Mouse (Mus musculus): ENCODE results near the gene Arhgap10. TPM values are rescaled to one million over a fixed set of nuclear protein-coding genes. Genes with fewer than 3 reads are reported as not detected.

Arhgap10 gene
- total and polyA plus RNA-seq, 3 experiments: 2.7 to 5.9 (median 4.8) TPM

GRCm38 (mm10) chr8:77370308-77370707, 147.4 kb downstream of the Arhgap10 start:
- Histone ChIP-seq H3K79me2 (replicated peaks; ENCODE audit: control insufficient read depth, extremely low read depth, insufficient read depth, poor library complexity, severe bottlenecking) (no peaks in the 10 kb centered on the region), H3K27ac (ENCODE audit: insufficient read depth, low read depth) (no peak overlapping the region), H3K4me1 (ENCODE audit: control insufficient read depth in 1 of 2, insufficient read depth in 2 of 2) (peaks cover 0 to 15% of the 10 kb centered on the region in 2 experiments; a peak in 3 of 4 replicates), H3K9me3 (replicated peaks; ENCODE audit: low read length) (no peaks in the 10 kb centered on the region), H3K36me3 (replicated peaks in 1 of 2; ENCODE audit: control insufficient read depth in 1 of 2, insufficient read depth in 1 of 2, low read length in 1 of 2) (peaks cover 0 to 2% of the 10 kb centered on the region in 2 experiments), H3K9ac (ENCODE audit: insufficient read depth, low read depth) (no peak overlapping the region), H3K4me3 (replicated peaks in 1 of 3; ENCODE audit: low read depth in 2 of 3, low read length in 2 of 3, poor library complexity in 1 of 3) (no peak overlapping the region), H3K4me2 (ENCODE audit: insufficient read depth, low read depth, poor library complexity, severe bottlenecking) (no peak overlapping the region), H3K27me3 (replicated peaks) (no peaks in the 10 kb centered on the region)
- dilution Hi-C loops (cut with MboI; ENCODE audit: extremely low pct_ligation_motif_present, extremely low pct_unique_long_range_greater_than_20kb, low sequenced_read_pairs) (no loop called here), in situ Hi-C loops (cut with MboI; ENCODE audit: low pct_ligation_motif_present, low pct_unique_long_range_greater_than_20kb, low sequenced_read_pairs) (no loop called here)
- DNase-seq (ENCODE audit: extremely low read depth): no peak
- TF ChIP-seq CHD1 (IDR thresholded peaks at IDR 0.05; ENCODE audit: low read depth, low read length) (no peak), PAX5 (IDR thresholded peaks at IDR 0.05; ENCODE audit: low read length) (no peak), BHLHE40 (IDR thresholded peaks at IDR 0.05; ENCODE audit: low read depth, low read length) (no peak), ETS1 (conservative IDR thresholded peaks at IDR 0.05; ENCODE audit: low read depth, low read length) (no peak)

DNA sequence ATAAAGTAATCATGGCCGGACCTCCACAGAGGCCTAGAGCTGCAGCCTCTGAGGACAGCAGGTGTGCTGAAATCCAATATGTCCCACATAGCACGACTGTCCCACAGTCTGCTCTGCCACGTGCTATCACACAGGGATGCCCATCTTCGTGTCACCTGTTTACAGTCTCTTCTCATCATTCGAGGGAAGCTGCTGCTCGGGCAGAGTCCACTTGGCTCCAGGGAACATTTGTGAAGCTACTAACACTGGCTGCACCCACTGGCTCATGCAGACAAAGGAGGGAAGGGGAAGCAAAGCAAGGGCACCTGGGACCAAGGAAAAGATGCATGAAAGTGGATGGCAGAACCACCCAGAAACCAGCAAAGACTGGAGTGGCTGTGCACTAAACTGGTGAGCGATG, 148.1 kb downstream of the Arhgap10 start:
- H3K79me2 ChIP-seq (replicated peaks; ENCODE audit: control insufficient read depth, extremely low read depth, insufficient read depth, poor library complexity, severe bottlenecking): no peaks in the 10 kb centered on the region
- in situ Hi-C loops (cut with MboI; ENCODE audit: low pct_ligation_motif_present, low pct_unique_long_range_greater_than_20kb, low sequenced_read_pairs): no loop called here
- peaks cover 0 to 2% of the 10 kb centered on the region in 2 experiments for H3K36me3 ChIP-seq (replicated peaks in 1 of 2; ENCODE audit: control insufficient read depth in 1 of 2, insufficient read depth in 1 of 2, low read length in 1 of 2)
- H3K4me3 ChIP-seq (replicated peaks in 1 of 3; ENCODE audit: low read depth in 2 of 3, low read length in 2 of 3, poor library complexity in 1 of 3): no peak overlapping the region
- dilution Hi-C loops (cut with MboI; ENCODE audit: extremely low pct_ligation_motif_present, extremely low pct_unique_long_range_greater_than_20kb, low sequenced_read_pairs): no loop called here
- peaks cover 0 to 15% of the 10 kb centered on the region in 2 experiments; a peak in 3 of 4 replicates for H3K4me1 ChIP-seq (ENCODE audit: control insufficient read depth in 1 of 2, insufficient read depth in 2 of 2)
- H3K9ac ChIP-seq (ENCODE audit: insufficient read depth, low read depth): no peak overlapping the region
- no peak overlapping the region for H3K27ac ChIP-seq (ENCODE audit: insufficient read depth, low read depth)
- no peaks in the 10 kb centered on the region for H3K9me3 ChIP-seq (replicated peaks; ENCODE audit: low read length)
- TF ChIP-seq NRF1 (IDR thresholded peaks at IDR 0.05; ENCODE audit: low read depth, low read length): no peak
- TF ChIP-seq IRF4 (IDR thresholded peaks at IDR 0.05; ENCODE audit: low read depth, low read length): no peak
- TF ChIP-seq MAFK (IDR thresholded peaks at IDR 0.05; ENCODE audit: insufficient replicate concordance, low read length): no peak
- TF ChIP-seq NELFE (IDR thresholded peaks at IDR 0.05; ENCODE audit: low read depth, low read length): no peak
- H3K4me2 ChIP-seq (ENCODE audit: insufficient read depth, low read depth, poor library complexity, severe bottlenecking): no peak overlapping the region
- H3K27me3 ChIP-seq (replicated peaks): no peaks in the 10 kb centered on the region
- DNase-seq (ENCODE audit: extremely low read depth): no peak

DNA sequence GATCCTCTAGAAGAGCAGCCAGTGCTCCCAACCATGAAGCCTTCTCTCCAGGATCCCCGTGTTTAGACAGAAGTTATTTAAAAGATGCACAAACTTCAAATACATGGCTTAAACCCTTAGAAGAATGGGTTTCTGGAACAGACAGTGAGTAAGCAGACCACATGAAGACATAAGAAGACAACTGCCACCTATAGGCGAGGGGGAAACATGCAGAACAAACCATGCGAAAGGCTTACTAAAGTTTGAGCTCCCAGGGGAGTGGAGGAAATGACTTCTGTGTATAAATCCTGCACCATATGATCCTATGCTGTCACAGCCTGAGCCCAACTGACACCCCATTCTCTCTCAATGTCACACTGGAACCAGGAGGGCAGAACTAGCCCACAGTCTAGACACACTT, 150.7 kb downstream of the Arhgap10 start:
- dilution Hi-C loops (cut with MboI; ENCODE audit: extremely low pct_ligation_motif_present, extremely low pct_unique_long_range_greater_than_20kb, low sequenced_read_pairs) (no loop called here), in situ Hi-C loops (cut with MboI; ENCODE audit: low pct_ligation_motif_present, low pct_unique_long_range_greater_than_20kb, low sequenced_read_pairs) (no loop called here)
- TF ChIP-seq CTCF (conservative IDR thresholded peaks at IDR 0.05 in 1 of 2, IDR thresholded peaks at IDR 0.05 in 1 of 2; ENCODE audit: low read depth in 2 of 2, low read length in 2 of 2) (peak; percentile 55 to 64), SMC3 (IDR thresholded peaks at IDR 0.05; ENCODE audit: low read depth, low read length) (peak; percentile 36; the same call in 1 of the 2 replicates), RAD21 (IDR thresholded peaks at IDR 0.05; ENCODE audit: low read depth, low read length) (peak; percentile 45), MEF2A (IDR thresholded peaks at IDR 0.05; ENCODE audit: borderline replicate concordance, low read depth, low read length) (no peak)
- H3K4me1 ChIP-seq (ENCODE audit: control insufficient read depth in 1 of 2, insufficient read depth in 2 of 2): 0 out of 4 replicates have a peak, but pooled peaks cover 0 to 2% of the 10 kb centered on the region in 2 experiments
- DNase-seq (ENCODE audit: extremely low read depth): peak; percentile 61
- no peak overlapping the region for H3K9ac ChIP-seq (ENCODE audit: insufficient read depth, low read depth)
- H3K79me2 ChIP-seq (replicated peaks; ENCODE audit: control insufficient read depth, extremely low read depth, insufficient read depth, poor library complexity, severe bottlenecking): no peaks in the 10 kb centered on the region
- H3K27me3 ChIP-seq (replicated peaks): no peaks in the 10 kb centered on the region
- H3K4me3 ChIP-seq (replicated peaks in 1 of 3; ENCODE audit: low read depth in 2 of 3, low read length in 2 of 3, poor library complexity in 1 of 3): no peak overlapping the region
- no peaks in the 10 kb centered on the region for H3K36me3 ChIP-seq (replicated peaks in 1 of 2; ENCODE audit: control insufficient read depth in 1 of 2, insufficient read depth in 1 of 2, low read length in 1 of 2)
- H3K27ac ChIP-seq (ENCODE audit: insufficient read depth, low read depth): no peak overlapping the region
- no peaks in the 10 kb centered on the region for H3K9me3 ChIP-seq (replicated peaks; ENCODE audit: low read length)
- H3K4me2 ChIP-seq (ENCODE audit: insufficient read depth, low read depth, poor library complexity, severe bottlenecking): no peak overlapping the region

Data from CH12.LX (cell line).